Comparison of ENCODE assay signal across 10 mouse cellular contexts in genomic region chr10:61757022-61757421, GRCm38 (mm10). TPM values are rescaled to one million over a fixed set of nuclear protein-coding genes. Genes with fewer than 3 reads are reported as not detected.
DNase-seq lines count a peak whose midpoint lies in the region; ATAC-seq and TF ChIP-seq lines count a peak whose summit lies in the region.
"Had no signal": no experiment of that assay in that cellular context is flagged by ENCODE, and none has a peak within 500 bp of the region (broad histone marks: within the 10 kb centered on the region; RNA-seq: fewer than 3 reads in every experiment).

No protein-coding gene starts in this region.

- ATAC-seq in kidney, embryonic 14.5 days (ENCODE audit: low FRiP score, low TSS enrichment), result no peak
- ATAC-seq in kidney, postnatal 0 days (replicated peaks; ENCODE audit: low FRiP score, low read depth), result no peak
- ATAC-seq in midbrain, embryonic 15.5 days (replicated peaks), result no peak
- ATAC-seq in hindbrain, embryonic 12.5 days (ENCODE audit: low FRiP score), result no peak

- 95% methylated on average over 14 of the region's 14 CpGs for WGBS in kidney, embryonic 14.5 days
- 84% methylated on average over 14 of the region's 14 CpGs for WGBS in kidney, postnatal 0 days
- 94% methylated on average over 14 of the region's 14 CpGs for WGBS in midbrain, embryonic 15.5 days
- 92% methylated on average over 14 of the region's 14 CpGs for WGBS in hindbrain, embryonic 12.5 days

- H3K4me2 ChIP-seq in kidney, embryonic 14.5 days (replicated peaks; ENCODE audit: low read depth, low read length), result no peak overlapping the region
- no peak overlapping the region for H3K4me2 ChIP-seq in kidney, postnatal 0 days (ENCODE audit: low read length)
- H3K4me2 ChIP-seq in midbrain, embryonic 15.5 days, result no peak overlapping the region
- H3K4me2 ChIP-seq in hindbrain, embryonic 12.5 days (replicated peaks), result no peak overlapping the region
- H3K4me2 ChIP-seq: forebrain, embryonic 12.5 days had no signal

- no peak overlapping the region for H3K4me3 ChIP-seq in kidney, embryonic 14.5 days (ENCODE audit: low read length)
- no peak overlapping the region for H3K4me3 ChIP-seq in gastrocnemius, adult 2 months
- H3K4me3 ChIP-seq in kidney, postnatal 0 days (replicated peaks; ENCODE audit: low read depth, low read length), result no peak overlapping the region
- H3K4me3 ChIP-seq in midbrain, embryonic 15.5 days, result no peak overlapping the region
- H3K4me3 ChIP-seq in hindbrain, embryonic 12.5 days, result no peak overlapping the region
- H3K4me3 ChIP-seq: forebrain, embryonic 12.5 days; megakaryocyte, embryonic 14.5 days had no signal

- H3K9me3 ChIP-seq in kidney, embryonic 14.5 days (ENCODE audit: control insufficient read depth, low read length), result no peaks in the 10 kb centered on the region
- H3K9me3 ChIP-seq in kidney, postnatal 0 days (replicated peaks; ENCODE audit: low read length), result no peaks in the 10 kb centered on the region
- H3K9me3 ChIP-seq in midbrain, embryonic 15.5 days, result no peaks in the 10 kb centered on the region
- H3K9me3 ChIP-seq in hindbrain, embryonic 12.5 days (replicated peaks), result no peaks in the 10 kb centered on the region
- H3K9me3 ChIP-seq: forebrain, embryonic 12.5 days; megakaryocyte, embryonic 14.5 days had no signal

- intact Hi-C loops in gastrocnemius, adult 2 months (cut with DNase I), result no loop called here
- intact Hi-C loops in left cerebral cortex, postnatal 25 days (cut with DNase I), result no loop called here

- H3K36me3 ChIP-seq in kidney, embryonic 14.5 days (ENCODE audit: control insufficient read depth, insufficient read depth, low read length), result peaks cover 40% of the 10 kb centered on the region
- 0 out of 2 replicates have a peak, but pooled peaks cover 6% of the 10 kb centered on the region for H3K36me3 ChIP-seq in kidney, postnatal 0 days (ENCODE audit: insufficient read depth, low read length)
- peaks cover 31% of the 10 kb centered on the region for H3K36me3 ChIP-seq in midbrain, embryonic 15.5 days (replicated peaks)
- peaks cover 54% of the 10 kb centered on the region for H3K36me3 ChIP-seq in hindbrain, embryonic 12.5 days

- peaks cover 5% of the 10 kb centered on the region; the same call in 1 of the 2 replicates for H3K4me1 ChIP-seq in kidney, embryonic 14.5 days (ENCODE audit: control insufficient read depth, insufficient read depth, low read length)
- no peaks in the 10 kb centered on the region for H3K4me1 ChIP-seq in kidney, postnatal 0 days (replicated peaks; ENCODE audit: insufficient read depth, low read length)
- H3K4me1 ChIP-seq in midbrain, embryonic 15.5 days, result no peaks in the 10 kb centered on the region; the same call in 1 of the 2 replicates
- peaks cover 3% of the 10 kb centered on the region for H3K4me1 ChIP-seq in hindbrain, embryonic 12.5 days
- H3K4me1 ChIP-seq: forebrain, embryonic 12.5 days; megakaryocyte, embryonic 14.5 days had no signal

- H3K9ac ChIP-seq in kidney, embryonic 14.5 days (ENCODE audit: low read depth, low read length), result no peak overlapping the region
- no peak overlapping the region for H3K9ac ChIP-seq in kidney, postnatal 0 days (ENCODE audit: low read depth, low read length)
- H3K9ac ChIP-seq in midbrain, embryonic 15.5 days, result no peak overlapping the region
- no peak overlapping the region for H3K9ac ChIP-seq in hindbrain, embryonic 12.5 days
- H3K9ac ChIP-seq: forebrain, embryonic 12.5 days had no signal

- no peak overlapping the region for H3K27ac ChIP-seq in kidney, embryonic 14.5 days (ENCODE audit: low read depth, low read length)
- H3K27ac ChIP-seq in gastrocnemius, adult 2 months, result no peak overlapping the region
- H3K27ac ChIP-seq in kidney, postnatal 0 days, result no peak overlapping the region
- H3K27ac ChIP-seq in midbrain, embryonic 15.5 days, result no peak overlapping the region
- H3K27ac ChIP-seq in hindbrain, embryonic 12.5 days, result no peak overlapping the region
- H3K27ac ChIP-seq: forebrain, embryonic 12.5 days had no signal

- peak; percentile 52 for DNase-seq in kidney, adult 18-20 months
- DNase-seq in gastrocnemius, adult 2 months, result peak; percentile 79
- DNase-seq in kidney, postnatal 0 days (ENCODE audit: low spot score), result peak; percentile 44
- peak; percentile 84 for DNase-seq in skeletal muscle tissue, adult 2 months (ENCODE audit: low read depth, low spot score)
- no peak for DNase-seq in left cerebral cortex, postnatal 25 days (ENCODE audit: low spot score in 2 of 2)

- no peaks in the 10 kb centered on the region for H3K27me3 ChIP-seq in kidney, embryonic 14.5 days (ENCODE audit: control insufficient read depth, insufficient read depth, low read length)
- H3K27me3 ChIP-seq in kidney, postnatal 0 days (ENCODE audit: insufficient read depth, low read length), result no peaks in the 10 kb centered on the region
- no peaks in the 10 kb centered on the region for H3K27me3 ChIP-seq in midbrain, embryonic 15.5 days (replicated peaks)
- H3K27me3 ChIP-seq in hindbrain, embryonic 12.5 days, result no peaks in the 10 kb centered on the region
- H3K27me3 ChIP-seq: forebrain, embryonic 12.5 days had no signal

- TF ChIP-seq CTCF in gastrocnemius, adult 2 months (IDR thresholded peaks at IDR 0.05), result no peak
- no peak for TF ChIP-seq CTCF in kidney, postnatal 0 days (IDR thresholded peaks at IDR 0.05; ENCODE audit: low read depth)

RNA-seq across cellular contexts. Expression of gene H2afy2, which starts 26.9 kb away (rescaled TPM):
- polyA plus RNA-seq in kidney, embryonic 14.5 days (2014; fragmentation: Nextera tagmentation; extraction: Ambion mirVana), result 118 and 130 TPM in 2 replicates
- total RNA-seq in gastrocnemius, adult 2 months (2021), result 1 to 10 TPM in 1 of 2 experiments, under 1 TPM in 1; 0.36 to 1.1 TPM
- 83.0 and 87.4 TPM in 2 replicates for polyA plus RNA-seq in kidney, postnatal 0 days (2015; fragmentation: Nextera tagmentation; extraction: Ambion mirVana)
- polyA plus RNA-seq in midbrain, embryonic 15.5 days (2015; fragmentation: Nextera tagmentation; extraction: Ambion mirVana), result 307 and 327 TPM in 2 replicates
- polyA plus RNA-seq in hindbrain, embryonic 12.5 days (2016; fragmentation: Nextera tagmentation; extraction: Ambion mirVana), result 340 and 382 TPM in 2 replicates
- 10 to 100 TPM; 25.1 to 28.5 TPM for total RNA-seq in left cerebral cortex, postnatal 25 days (2021)

RNA-seq across cellular contexts. Expression of gene Aifm2, which starts 42.0 kb away (rescaled TPM):
- polyA plus RNA-seq in kidney, embryonic 14.5 days (2014; fragmentation: Nextera tagmentation; extraction: Ambion mirVana), result 10.1 and 15.1 TPM in 2 replicates
- total RNA-seq in gastrocnemius, adult 2 months (2021), result 10 to 100 TPM; 13.9 to 19.7 TPM
- 21.4 and 22.1 TPM in 2 replicates for polyA plus RNA-seq in kidney, postnatal 0 days (2015; fragmentation: Nextera tagmentation; extraction: Ambion mirVana)
- polyA plus RNA-seq in midbrain, embryonic 15.5 days (2015; fragmentation: Nextera tagmentation; extraction: Ambion mirVana), result 12.0 and 14.0 TPM in 2 replicates
- 6.3 and 7.5 TPM in 2 replicates for polyA plus RNA-seq in hindbrain, embryonic 12.5 days (2016; fragmentation: Nextera tagmentation; extraction: Ambion mirVana)
- total RNA-seq in left cerebral cortex, postnatal 25 days (2021), result 1 to 10 TPM; 4.7 to 6.4 TPM

Comparison
In these comparisons a context has a peak if more than half of its experiments do, and no peak if none do; other contexts are left out.
1. DNase-seq: peak in kidney, adult 18-20 months (single experiment), gastrocnemius, adult 2 months (single experiment), kidney, postnatal 0 days (single experiment) and skeletal muscle tissue, adult 2 months (single experiment); none in left cerebral cortex, postnatal 25 days (0 of 2).